Mouse (Mus musculus) thymus, adult 2 months (tissue): ENCODE measurements at regions not wholly inside any gene's neighbourhood (a gene's known extent, or its start where the extent isn't known, plus 50 kb on each side); places are given as distances from the start of the nearest gene placed in this dataset.

Experiments used
- CTCF ChIP-seq: fragments of 200-500 bp; IDR thresholded peaks from 2 replicates; pipeline ENCODE4 v1.5.1; 2012; ENCODE audit warnings: mild to moderate bottlenecking, control low read depth, low read length, moderate library complexity, borderline replicate concordance; ENCODE audit not compliant: control insufficient read depth, poor library complexity, insufficient read depth; ENCODE audit errors: extremely low read depth
- POLR2A ChIP-seq: fragments of 200-500 bp; IDR thresholded peaks from 2 replicates; pipeline ENCODE4 v1.6.1; 2012; ENCODE audit warnings: mild to moderate bottlenecking, low read length, control low read depth, moderate library complexity; ENCODE audit not compliant: control insufficient read depth, poor library complexity, insufficient read depth; ENCODE audit errors: extremely low read depth

DNA sequence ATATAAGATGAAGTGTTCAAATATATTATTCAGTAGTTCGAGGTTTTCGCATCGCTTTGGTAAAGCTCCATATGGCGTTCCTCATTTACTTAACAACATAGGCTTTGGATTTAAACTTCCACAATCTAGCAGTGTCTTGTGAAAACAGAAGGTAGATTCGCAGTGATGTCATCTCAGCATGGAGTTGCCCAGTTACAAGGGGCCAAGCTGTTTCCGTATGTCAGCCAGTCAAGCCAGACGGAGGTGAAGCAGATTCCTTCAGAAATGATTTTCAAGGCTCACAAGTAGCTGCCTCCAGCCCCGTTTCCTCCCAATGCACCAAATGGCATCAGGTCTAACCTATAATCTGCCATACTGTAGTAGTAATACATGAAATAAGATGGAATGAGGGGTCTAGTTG lies 224.6 kb downstream of the Rwdd3 start:
- TF ChIP-seq CTCF, result no peak
- TF ChIP-seq POLR2A, result no peak
